Mouse (Mus musculus): ENCODE measurements around the gene 4930519G04Rik. TPM values are rescaled to one million over a fixed set of nuclear protein-coding genes. Genes with fewer than 3 reads are reported as not detected.
"Not testable (repeated sequence)": the region's sequence is repeated elsewhere in the genome, so short reads cannot be mapped to it uniquely, and the experiment has no call there.

4930519G04Rik gene
- polyA plus RNA-seq, 1 experiment from 2014 or later, result not detected

DNA sequence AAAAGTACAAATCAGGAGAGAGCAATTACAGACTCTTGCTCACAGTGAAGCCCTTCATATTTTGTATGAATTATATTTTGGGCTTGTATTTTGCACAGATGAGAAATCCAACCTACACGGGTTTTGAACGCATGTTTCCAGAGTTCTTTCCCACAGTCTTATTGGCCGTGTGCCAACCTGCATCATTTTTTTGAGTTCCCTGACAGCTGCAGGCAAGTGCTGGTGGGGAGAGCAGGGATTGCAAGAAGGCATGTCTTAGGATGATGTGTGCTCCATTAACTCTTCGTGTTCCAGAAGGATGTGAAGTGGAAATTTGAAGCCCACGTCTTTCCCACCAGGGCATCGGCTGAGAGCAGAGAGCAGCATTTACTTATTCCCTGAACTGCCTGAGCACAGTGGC lies 36.9 kb upstream of the 4930519G04Rik start:
- peaks cover 25% of the 10 kb centered on the region for H3K36me3 ChIP-seq
- H3K4me2 ChIP-seq (replicated peaks), result no peak overlapping the region
- no peak overlapping the region for H3K4me3 ChIP-seq
- H3K27me3 ChIP-seq, result no peaks in the 10 kb centered on the region
- no peak for ATAC-seq (ENCODE audit: low FRiP score, low read depth)
- H3K9me3 ChIP-seq, result peaks cover 9% of the 10 kb centered on the region
- H3K9ac ChIP-seq, result no peak overlapping the region
- 59% methylated on average over 6 of the region's 6 CpGs for WGBS
- no peak overlapping the region for H3K27ac ChIP-seq
- H3K4me1 ChIP-seq, result peaks cover 10% of the 10 kb centered on the region; the same call in 1 of the 2 replicates

DNA sequence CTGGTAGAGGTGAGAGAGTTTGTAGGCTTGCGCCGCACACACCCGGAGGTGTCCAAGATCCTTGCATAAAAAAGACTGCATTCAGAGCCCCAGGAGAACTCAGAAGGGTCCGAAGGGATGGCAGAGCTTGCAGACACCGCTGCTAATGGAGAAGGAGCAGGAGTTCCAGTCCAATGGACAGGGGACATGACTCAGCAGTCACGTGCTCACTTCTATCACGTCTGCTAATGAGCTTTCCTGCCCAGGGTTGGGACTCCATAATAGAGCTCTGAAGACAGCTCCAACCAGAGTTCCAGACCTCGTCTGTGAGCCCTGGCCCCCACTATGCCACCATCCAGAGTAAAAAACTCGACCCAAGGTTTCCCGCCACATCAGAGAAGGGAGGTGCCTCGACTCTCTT lies 35.3 kb upstream of the 4930519G04Rik start:
- Histone ChIP-seq H3K9ac (no peak overlapping the region), H3K4me3 (no peak overlapping the region), H3K27ac (no peak overlapping the region), H3K27me3 (no peaks in the 10 kb centered on the region), H3K9me3 (peaks cover 11% of the 10 kb centered on the region), H3K36me3 (peaks cover 33% of the 10 kb centered on the region), H3K4me2 (replicated peaks) (no peak overlapping the region), H3K4me1 (no peaks in the 10 kb centered on the region)
- 82% methylated on average over 11 of the region's 11 CpGs for WGBS
- ATAC-seq (ENCODE audit: low FRiP score, low read depth), result no peak

DNA sequence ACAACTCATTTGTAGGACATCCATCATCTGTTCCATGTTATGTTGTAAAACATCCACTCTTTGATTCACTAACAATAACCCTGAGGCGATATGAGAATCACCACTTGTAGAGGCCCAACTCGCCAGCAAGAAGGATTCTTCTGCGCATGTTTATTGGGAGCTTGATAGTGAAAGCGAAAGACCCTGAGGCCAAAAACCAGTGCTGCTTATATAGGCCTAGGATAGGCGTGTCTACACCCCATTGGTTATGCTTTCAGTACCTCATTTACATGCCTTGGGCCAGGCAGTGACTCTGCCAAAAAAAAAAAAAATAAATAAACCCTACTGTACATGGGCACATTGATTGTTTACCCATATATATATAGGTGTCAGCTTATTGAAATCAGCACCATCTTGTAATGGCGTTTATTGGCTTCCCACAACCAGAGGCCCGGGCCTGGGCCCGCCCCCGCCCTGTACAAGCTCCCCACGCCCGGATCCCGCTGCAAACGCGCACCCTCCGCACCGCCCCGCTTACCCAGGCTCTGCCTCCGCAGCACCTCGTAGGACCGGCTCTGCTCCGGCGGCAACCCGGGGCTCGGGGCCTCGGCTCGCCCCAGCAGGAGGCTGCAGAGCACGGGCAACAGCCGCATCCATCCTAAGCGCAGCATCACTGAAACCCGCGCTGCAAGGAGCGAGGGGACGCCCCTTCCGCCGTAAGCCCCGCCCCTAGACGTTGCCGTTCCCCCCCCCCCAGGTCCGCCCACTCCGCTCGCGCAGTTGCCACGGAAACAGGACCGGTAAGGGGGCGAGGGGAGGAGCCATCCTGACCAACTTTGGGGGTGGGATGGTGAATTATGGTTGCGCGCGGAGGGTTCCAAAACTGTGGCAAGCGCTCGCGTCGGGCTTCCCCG lies 30.4 kb upstream of the 4930519G04Rik start, which contains the start of gene 1500011B03Rik:
Gene 1500011B03Rik, minus strand, starts transcription at position 673 of the 893 bp plus-strand sequence.
- peak; percentile 88 for ATAC-seq (ENCODE audit: low FRiP score, low read depth)
- Histone ChIP-seq H3K9ac (peak within 1 kb of the TSS; percentile 87), H3K4me1 (no peaks in the 10 kb centered on the region), H3K4me3 (peak within 1 kb of the TSS; percentile 77), H3K9me3 (peaks cover 5% of the 10 kb centered on the region), H3K27ac (peak within 1 kb of the TSS; percentile 69; the same call in 1 of the 2 replicates), H3K27me3 (no peaks in the 10 kb centered on the region), H3K36me3 (peaks cover 21% of the 10 kb centered on the region), H3K4me2 (replicated peaks) (peak within 1 kb of the TSS; percentile 64)
- WGBS, result 8% methylated on average over 53 of the region's 53 CpGs

GRCm38 (mm10) chr5:114824197-114824596 lies 29.3 kb upstream of the 4930519G04Rik start:
- Histone ChIP-seq H3K4me1 (no peaks in the 10 kb centered on the region), H3K9ac (no peak overlapping the region), H3K27me3 (no peaks in the 10 kb centered on the region), H3K4me2 (replicated peaks) (peak overlapping the region; percentile 32; the same call in 1 of the 2 replicates), H3K27ac (no peak overlapping the region), H3K4me3 (no peak overlapping the region), H3K36me3 (peaks cover 21% of the 10 kb centered on the region), H3K9me3 (peaks cover 5% of the 10 kb centered on the region)
- WGBS, result 20% methylated on average over 9 of the region's 9 CpGs
- ATAC-seq (ENCODE audit: low FRiP score, low read depth), result no peak

- peak; percentile 86 for ATAC-seq (ENCODE audit: low FRiP score, low read depth)
- no peaks in the 10 kb centered on the region for H3K4me1 ChIP-seq
- peak overlapping the region; percentile 49; the same call in 1 of the 2 replicates for H3K27ac ChIP-seq
- H3K4me3 ChIP-seq, result peak overlapping the region; percentile 41
- H3K9me3 ChIP-seq, result peaks cover 5% of the 10 kb centered on the region
- 9% methylated on average over 27 of the region's 27 CpGs for WGBS
- peak overlapping the region; percentile 46 for H3K9ac ChIP-seq
- no peaks in the 10 kb centered on the region for H3K27me3 ChIP-seq
- H3K4me2 ChIP-seq (replicated peaks), result peak overlapping the region; percentile 62
- H3K36me3 ChIP-seq, result peaks cover 13% of the 10 kb centered on the region
These were observed 27.3 kb upstream of the 4930519G04Rik start for GRCm38 (mm10) chr5:114825978-114826691.

GRCm38 (mm10) chr5:114827427-114827826 lies 26.0 kb upstream of the 4930519G04Rik start:
- ATAC-seq (ENCODE audit: low FRiP score, low read depth), result no peak
- Histone ChIP-seq H3K4me1 (no peaks in the 10 kb centered on the region), H3K4me2 (replicated peaks) (no peak overlapping the region), H3K9me3 (no peaks in the 10 kb centered on the region; the same call in 1 of the 2 replicates), H3K4me3 (no peak overlapping the region), H3K36me3 (peaks cover under 1% of the 10 kb centered on the region; the same call in 1 of the 2 replicates), H3K9ac (no peak overlapping the region), H3K27me3 (no peaks in the 10 kb centered on the region), H3K27ac (no peak overlapping the region)
- 88% methylated on average over 12 of the region's 12 CpGs for WGBS

GRCm38 (mm10) chr5:114829740-114830139 lies 23.7 kb upstream of the 4930519G04Rik start:
- WGBS, result 68% methylated on average over 3 of the region's 3 CpGs
- no peak for ATAC-seq (ENCODE audit: low FRiP score, low read depth)
- no peaks in the 10 kb centered on the region for H3K9me3 ChIP-seq
- H3K27me3 ChIP-seq, result no peaks in the 10 kb centered on the region
- no peak overlapping the region for H3K4me2 ChIP-seq (replicated peaks)
- no peaks in the 10 kb centered on the region for H3K4me1 ChIP-seq
- H3K27ac ChIP-seq, result no peak overlapping the region
- H3K4me3 ChIP-seq, result no peak overlapping the region
- no peak overlapping the region for H3K9ac ChIP-seq
- H3K36me3 ChIP-seq, result no peaks in the 10 kb centered on the region

DNA sequence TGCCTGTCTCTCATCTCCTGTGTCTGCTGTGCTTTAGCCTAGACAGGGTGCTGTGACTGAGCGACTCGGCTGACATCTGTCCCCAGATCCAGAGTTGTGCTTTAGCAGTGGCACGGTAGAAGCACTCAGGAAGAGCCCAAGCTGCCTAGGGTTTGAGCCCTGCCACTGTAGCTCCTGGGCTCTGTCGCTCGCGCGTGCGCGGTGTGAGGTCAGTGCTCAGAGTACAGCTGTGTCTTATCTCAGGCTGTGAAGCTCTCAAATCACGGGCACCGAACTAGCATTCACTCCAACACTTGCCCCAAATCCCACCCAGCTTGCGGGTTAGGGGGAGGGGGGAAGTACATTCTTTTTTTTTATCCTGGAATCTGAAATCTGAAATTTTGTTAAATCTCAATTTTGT lies 16.6 kb upstream of the 4930519G04Rik start:
- Histone ChIP-seq H3K27ac (no peak overlapping the region), H3K9ac (no peak overlapping the region), H3K9me3 (no peaks in the 10 kb centered on the region), H3K4me1 (peaks cover 1% of the 10 kb centered on the region; the same call in 1 of the 2 replicates), H3K27me3 (no peaks in the 10 kb centered on the region), H3K4me3 (no peak overlapping the region), H3K4me2 (replicated peaks) (no peak overlapping the region), H3K36me3 (no peaks in the 10 kb centered on the region)
- no peak for ATAC-seq (ENCODE audit: low FRiP score, low read depth)
- WGBS, result 60% methylated on average over 12 of the region's 12 CpGs

- H3K4me3 ChIP-seq; H3K4me2 ChIP-seq (replicated peaks); H3K27me3 ChIP-seq; H3K36me3 ChIP-seq; H3K9ac ChIP-seq; H3K9me3 ChIP-seq; H3K27ac ChIP-seq; ATAC-seq (ENCODE audit: low FRiP score, low read depth): not testable (repeated sequence)
- WGBS, result 48% methylated on average over 5 of the region's 5 CpGs
- H3K4me1 ChIP-seq, result peaks cover 17% of the 10 kb centered on the region
These were observed 13.0 kb upstream of the 4930519G04Rik start for GRCm38 (mm10) chr5:114840481-114840880.

DNA sequence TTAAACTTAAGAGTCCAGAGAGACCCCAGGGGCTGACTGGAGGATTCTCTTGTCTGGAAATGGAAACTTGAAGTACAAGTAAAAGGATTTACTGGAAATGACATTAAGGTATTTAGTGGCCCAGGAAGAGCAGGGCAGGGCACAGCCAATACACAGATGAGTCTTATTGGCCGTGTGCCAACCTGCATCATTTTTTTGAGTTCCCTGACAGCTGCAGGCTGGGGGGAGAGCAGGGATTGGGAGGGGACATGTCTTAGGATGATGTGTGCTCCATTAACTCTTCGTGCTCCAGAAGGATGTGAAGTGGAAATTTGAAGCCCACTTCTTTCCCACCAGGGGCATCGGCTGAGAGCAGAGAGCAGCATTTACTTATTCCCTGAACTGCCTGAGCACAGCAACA lies 11.3 kb upstream of the 4930519G04Rik start:
- H3K4me3 ChIP-seq; H3K36me3 ChIP-seq; H3K4me2 ChIP-seq (replicated peaks); H3K9ac ChIP-seq; H3K27me3 ChIP-seq; H3K9me3 ChIP-seq: not testable (repeated sequence)
- peak overlapping the region; percentile 22; the same call in 1 of the 2 replicates for H3K27ac ChIP-seq
- H3K4me1 ChIP-seq, result peaks cover 17% of the 10 kb centered on the region
- WGBS, result 38% methylated on average over 3 of the region's 3 CpGs
- ATAC-seq (ENCODE audit: low FRiP score, low read depth), result peak; percentile 24

- H3K36me3 ChIP-seq, result no peaks in the 10 kb centered on the region
- H3K4me3 ChIP-seq, result no peak overlapping the region
- no peak overlapping the region for H3K27ac ChIP-seq
- WGBS, result 61% methylated on average over 5 of the region's 5 CpGs
- H3K9ac ChIP-seq, result no peak overlapping the region
- no peak for ATAC-seq (ENCODE audit: low FRiP score, low read depth)
- H3K27me3 ChIP-seq, result no peaks in the 10 kb centered on the region
- peaks cover 17% of the 10 kb centered on the region for H3K4me1 ChIP-seq
- H3K9me3 ChIP-seq, result no peaks in the 10 kb centered on the region
- H3K4me2 ChIP-seq (replicated peaks), result no peak overlapping the region
These were observed 10.8 kb upstream of the 4930519G04Rik start for GRCm38 (mm10) chr5:114842674-114843073.

DNA sequence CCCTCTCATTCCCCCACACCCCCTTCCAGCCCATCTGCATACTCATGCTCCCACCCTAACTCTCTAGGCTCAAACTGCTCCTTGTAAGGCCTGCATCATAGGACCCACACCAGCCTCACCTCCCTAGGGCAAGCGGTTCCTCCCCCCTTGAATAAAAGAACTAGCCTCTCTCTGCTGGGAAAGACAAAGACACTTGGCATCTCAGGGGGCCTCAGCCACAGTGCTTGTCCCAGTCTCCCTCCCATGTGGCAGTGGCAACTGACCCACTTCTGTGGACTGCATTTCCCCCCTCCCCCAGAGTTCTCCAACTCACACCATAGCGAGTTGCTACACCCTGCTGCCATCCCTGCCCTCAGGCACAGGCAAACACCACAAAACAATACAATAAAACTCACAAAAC lies 9.1 kb upstream of the 4930519G04Rik start:
- H3K27me3 ChIP-seq; H3K27ac ChIP-seq; ATAC-seq (ENCODE audit: low FRiP score, low read depth); H3K9ac ChIP-seq; H3K4me3 ChIP-seq; H3K9me3 ChIP-seq; H3K4me2 ChIP-seq (replicated peaks); H3K36me3 ChIP-seq: not testable (repeated sequence)
- WGBS, result 57% methylated on average over 2 of the region's 2 CpGs
- peaks cover 17% of the 10 kb centered on the region for H3K4me1 ChIP-seq

Measured in limb, embryonic 13.5 days (tissue).